Mouse (Mus musculus) hematopoietic stem cell, adult 5-6 weeks (primary cell): ENCODE measurements around the gene Arl8a. TPM values are rescaled to one million over a fixed set of nuclear protein-coding genes. Genes with fewer than 3 reads are reported as not detected.

Experiments used
- ATAC-seq, 2 experiments: fragments of 125-278 bp in 1 of 2; replicated peaks in 1 of 2; 2 replicates each; pipeline ENCODE4 v1.8.0; 2016 to 2017; ENCODE audit warnings: inconsistent platforms in 2 of 2, mild to moderate bottlenecking in 2 of 2, moderate number of reproducible peaks in 2 of 2, low read depth in 1 of 2, moderate TSS enrichment in 1 of 2; ENCODE audit not compliant: low FRiP score in 2 of 2, poor library complexity in 2 of 2, severe bottlenecking in 2 of 2, insufficient read depth in 1 of 2, low TSS enrichment in 1 of 2
- total RNA-seq: library from RNA; stranded (forward); fragments of 172-1452, 232-1000 nt; gene quantifications from 2 replicates; pipeline ENCODE4 v1.2.3, GENCODE M21; 2017

The Arl8a gene
- total RNA-seq, 1 experiment from 2014 or later = 24.4 TPM

- ATAC-seq = peak; percentile 49 to 61
Observed at GRCm38 (mm10) chr1:135131034-135131433, 15.6 kb upstream of the Arl8a start.

GRCm38 (mm10) chr1:135131560-135131959 lies 15.1 kb upstream of the Arl8a start:
- no peak for ATAC-seq

DNA sequence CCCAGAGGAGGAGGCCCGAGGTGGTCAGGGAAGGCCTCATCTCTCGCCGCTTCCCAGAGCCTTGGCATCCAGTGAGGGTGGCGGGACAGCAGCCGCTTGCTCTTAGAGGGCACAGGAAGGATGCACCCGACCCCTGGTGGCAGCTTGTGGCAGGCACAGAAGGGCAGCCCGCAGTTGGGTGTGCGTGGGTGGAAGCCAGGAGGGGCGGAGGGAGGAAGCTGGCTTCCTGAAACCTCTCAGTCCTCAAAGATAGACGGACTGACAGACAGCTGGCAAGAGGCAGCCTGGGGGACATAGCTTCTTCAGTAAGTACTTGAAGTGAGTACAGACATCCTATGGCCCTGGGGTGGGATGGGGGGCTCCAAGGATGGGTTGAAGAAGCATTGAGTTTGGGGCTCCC lies 14.2 kb upstream of the Arl8a start, which contains the start of gene Ptpn7:
TSS of gene Ptpn7 (plus strand) at position 228 of the 400 bp plus-strand sequence.
- peak; percentile 63 to 70 for ATAC-seq

GRCm38 (mm10) chr1:135132893-135133369 lies 13.7 kb upstream of the Arl8a start:
- peak; percentile 21 to 33 for ATAC-seq

DNA sequence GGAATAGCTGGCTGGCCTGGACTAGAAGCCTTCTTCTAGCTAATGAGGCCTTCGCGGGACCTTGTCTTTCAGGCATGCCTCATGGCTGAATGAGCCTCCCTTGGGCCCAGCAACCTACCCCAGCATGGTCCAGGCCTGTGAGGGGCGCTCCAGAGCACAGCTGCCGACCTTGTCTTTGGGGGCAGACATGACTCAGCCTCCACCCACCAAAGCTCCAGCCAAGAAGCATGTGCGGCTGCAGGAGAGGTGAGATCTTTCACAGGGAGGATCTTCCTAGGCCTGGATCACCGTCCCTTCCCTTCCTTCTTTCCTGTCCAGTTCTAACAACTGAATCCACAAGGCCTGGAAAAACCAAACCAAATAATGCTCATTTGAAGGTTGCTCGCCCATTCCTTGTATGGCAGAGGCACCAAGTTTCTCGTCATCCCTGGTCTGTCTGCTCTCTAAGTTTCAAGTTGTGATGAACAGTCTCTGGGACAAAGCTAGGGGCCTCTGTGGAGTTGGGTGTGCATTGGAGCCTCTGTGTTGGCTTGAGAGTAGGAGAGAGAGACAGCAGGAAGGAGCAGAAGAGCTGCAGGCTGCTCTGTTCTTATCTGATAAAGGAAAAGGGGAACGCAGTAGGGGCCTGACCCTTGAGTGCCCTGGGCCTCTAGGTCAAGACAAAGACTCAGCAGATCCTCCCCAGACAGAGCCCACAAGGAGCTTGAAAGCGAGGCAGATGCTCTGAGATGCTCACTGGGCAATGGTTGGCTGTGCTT lies 12.8 kb upstream of the Arl8a start:
- ATAC-seq = no peak

GRCm38 (mm10) chr1:135135111-135135787 lies 11.4 kb upstream of the Arl8a start:
- no peak for ATAC-seq

DNA sequence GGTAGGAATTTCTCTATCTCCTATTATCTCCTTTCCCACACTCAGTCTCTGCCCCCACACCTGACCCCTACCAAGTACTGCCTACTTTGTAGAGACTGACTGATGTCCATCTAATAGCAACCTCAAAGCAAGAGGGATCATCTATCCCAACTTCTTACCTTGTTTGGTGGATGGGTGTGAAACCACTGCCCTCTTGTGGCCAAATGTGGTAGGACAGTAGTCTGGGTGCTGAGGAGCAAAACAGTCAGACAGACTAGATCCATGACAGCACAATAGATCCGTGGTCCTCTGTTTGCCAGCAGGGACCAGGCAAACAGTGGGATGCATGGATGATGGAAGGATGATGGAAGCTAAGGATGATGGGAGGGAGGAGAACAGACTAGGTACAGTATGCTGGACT lies 10.1 kb upstream of the Arl8a start:
- peak in 1 of 2 experiments; percentile 27; a peak in 1 of 4 replicates for ATAC-seq

- ATAC-seq = no peak
Observed at GRCm38 (mm10) chr1:135139906-135140305, 6.7 kb upstream of the Arl8a start.

- no peak for ATAC-seq
Observed at GRCm38 (mm10) chr1:135142452-135142851, 4.2 kb upstream of the Arl8a start.

DNA sequence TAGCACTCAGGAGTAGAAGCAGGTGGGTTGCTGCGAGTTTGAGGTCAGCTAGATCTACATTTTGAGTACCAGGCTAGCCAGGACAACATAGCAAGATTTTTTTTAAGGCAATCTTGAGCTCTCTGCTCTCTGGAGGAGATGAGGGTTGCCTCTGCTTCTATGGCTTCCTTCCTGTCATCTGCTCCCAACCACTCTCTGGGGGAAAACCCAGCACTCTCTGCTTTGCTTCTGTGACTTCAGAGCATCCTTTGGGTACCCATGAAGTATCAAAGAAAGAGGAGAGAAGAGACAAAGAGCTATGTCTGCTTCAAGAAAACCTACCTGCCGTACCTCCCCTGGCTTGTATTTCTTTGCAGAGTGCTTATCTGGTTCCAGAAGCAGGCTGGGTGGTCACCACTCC lies 2.7 kb upstream of the Arl8a start:
- ATAC-seq = no peak

DNA sequence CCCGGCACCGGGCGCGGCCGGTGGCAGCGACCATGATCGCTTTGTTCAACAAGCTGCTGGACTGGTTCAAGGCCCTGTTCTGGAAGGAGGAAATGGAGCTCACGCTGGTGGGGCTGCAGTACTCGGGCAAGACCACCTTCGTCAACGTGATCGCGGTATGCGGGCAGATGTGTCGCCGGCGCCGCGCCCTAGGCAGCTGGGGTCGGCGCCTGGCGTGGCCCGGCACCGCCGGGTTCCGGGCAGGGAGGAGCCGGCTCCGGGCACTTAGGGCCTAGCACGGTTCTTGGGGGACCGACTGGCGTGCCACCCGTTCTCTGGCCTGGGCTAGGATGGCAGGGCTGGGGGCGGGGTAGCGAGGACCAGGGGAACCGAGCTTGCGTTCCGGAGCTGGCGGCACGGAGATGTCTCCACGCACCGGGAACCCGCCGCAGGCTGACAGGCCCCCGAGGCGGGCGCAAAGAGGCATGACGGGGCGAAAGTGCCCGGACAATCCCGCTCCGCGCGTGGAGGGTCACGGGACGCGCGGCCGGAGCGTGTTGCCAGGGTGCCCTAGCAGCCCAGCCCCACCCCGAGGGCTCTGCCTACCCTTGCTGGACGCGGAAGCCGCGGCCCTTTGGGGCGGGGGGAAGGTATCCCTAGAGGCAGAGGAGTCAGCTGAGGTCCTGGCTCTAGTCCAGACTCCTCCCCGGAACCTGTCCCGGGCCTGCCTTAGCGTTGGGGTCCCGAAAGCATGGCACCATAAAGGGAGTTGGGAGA lies 500 bp downstream of the Arl8a start:
- ATAC-seq = peak; percentile 61 to 68

GRCm38 (mm10) chr1:135147702-135148058 lies 1.1 kb downstream of the Arl8a start:
- peak; percentile 77 to 83 for ATAC-seq

DNA sequence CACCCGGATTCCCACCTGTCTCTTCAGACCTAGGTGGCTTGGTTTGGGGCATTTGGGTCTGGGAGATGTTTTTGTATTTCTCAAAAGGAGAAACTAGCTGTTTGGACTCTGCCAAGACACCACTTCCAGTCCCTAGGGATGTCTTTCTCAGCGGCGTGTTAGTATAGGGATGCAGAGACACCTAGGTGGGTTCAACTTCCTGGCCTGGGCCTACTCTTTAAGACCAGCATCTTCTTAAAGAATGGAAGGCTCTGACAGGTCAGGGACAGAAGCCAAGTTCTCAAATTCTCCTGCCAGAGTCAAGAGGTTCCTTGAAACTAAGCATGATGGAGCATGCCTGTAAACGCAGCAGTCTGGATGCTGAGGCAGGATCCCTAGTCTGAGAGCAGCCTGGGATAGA lies 1.9 kb downstream of the Arl8a start:
- ATAC-seq = no peak

DNA sequence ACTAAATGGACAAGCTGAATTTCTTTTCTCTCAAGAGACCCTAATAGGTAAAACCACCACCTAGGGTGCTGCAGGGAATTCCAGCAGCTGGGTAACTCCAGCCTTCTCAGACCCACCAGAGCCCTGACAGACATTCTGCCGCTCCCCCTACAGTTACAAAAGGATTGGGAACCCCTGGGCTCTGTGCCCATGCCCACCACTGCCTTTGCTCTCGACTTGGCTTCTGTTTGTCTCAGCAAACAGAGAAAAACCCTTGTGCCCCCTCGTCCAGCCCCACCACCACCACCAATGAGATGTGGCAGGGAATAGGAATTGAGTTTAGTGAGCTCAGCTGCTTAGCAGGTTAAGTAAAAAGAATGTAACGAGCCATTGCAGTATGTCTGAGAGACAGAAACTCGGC lies 2.4 kb downstream of the Arl8a start:
- no peak for ATAC-seq

- ATAC-seq = no peak
Observed at GRCm38 (mm10) chr1:135154011-135154410, 7.4 kb downstream of the Arl8a start.

GRCm38 (mm10) chr1:135154411-135154959 lies 7.9 kb downstream of the Arl8a start:
- peak; percentile 77 to 90 for ATAC-seq

DNA sequence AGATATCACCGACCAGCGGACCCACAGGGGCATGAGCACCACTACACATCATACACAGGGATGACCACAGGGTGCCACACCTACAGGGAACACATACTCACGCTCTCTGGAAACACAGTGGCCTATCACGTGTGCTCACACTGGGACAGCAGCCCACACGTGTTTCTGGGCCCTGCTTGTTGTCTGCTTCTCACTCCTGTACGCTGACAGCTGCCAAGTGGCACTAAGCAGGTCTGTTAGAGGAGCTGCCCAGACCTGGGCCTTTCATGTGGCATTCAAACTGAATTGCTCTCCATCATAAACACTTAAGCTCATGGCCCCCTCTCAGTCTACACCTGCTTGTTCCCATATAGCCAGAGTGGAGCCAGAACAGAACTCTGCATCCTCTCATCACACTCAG lies 9.7 kb downstream of the Arl8a start:
- ATAC-seq = no peak

- ATAC-seq = no peak
Observed at GRCm38 (mm10) chr1:135158633-135159032, 12.0 kb downstream of the Arl8a start.
